Mouse (Mus musculus) spleen, embryonic (tissue): ENCODE measurements around the gene Psapl1.
"Not testable (repeated sequence)": the region's sequence is repeated elsewhere in the genome, so short reads cannot be mapped to it uniquely, and the experiment has no call there.

Experiments
- CTCF ChIA-PET: fragments of 350-600 bp; sonication (Branson Sonifier 250); formaldehyde crosslinking; loops from one replicate; lab custom pipeline; 2022; lab: Charles Lee

The Psapl1 gene

GRCm38 (mm10) chr5:36203421-36203820 lies 400 bp upstream of the Psapl1 start:
- CTCF ChIA-PET: no interaction called here

- CTCF ChIA-PET: no interaction called here
Observed at GRCm38 (mm10) chr5:36205397-36205796, 1.6 kb downstream of the Psapl1 start.

- CTCF ChIA-PET: no interaction called here
Observed at GRCm38 (mm10) chr5:36208803-36209202, 5.0 kb downstream of the Psapl1 start.

GRCm38 (mm10) chr5:36213310-36213709 lies 9.5 kb downstream of the Psapl1 start:
- CTCF ChIA-PET: no interaction called here

- CTCF ChIA-PET: no interaction called here
Observed at GRCm38 (mm10) chr5:36220105-36220504, 16.3 kb downstream of the Psapl1 start.

GRCm38 (mm10) chr5:36220626-36221025 lies 16.8 kb downstream of the Psapl1 start:
- CTCF ChIA-PET: no interaction called here

- CTCF ChIA-PET: interaction anchor here (0.6 kb wide), 1 partner anchor 172 kb away, joined by 4 read pairs; no protein-coding TSS in a partner anchor
Observed at GRCm38 (mm10) chr5:36223787-36224186, 20.0 kb downstream of the Psapl1 start.

GRCm38 (mm10) chr5:36225855-36226254 lies 22.0 kb downstream of the Psapl1 start:
- CTCF ChIA-PET: no interaction called here

GRCm38 (mm10) chr5:36226296-36226695 lies 22.5 kb downstream of the Psapl1 start:
- CTCF ChIA-PET: no interaction called here

- CTCF ChIA-PET: no interaction called here
Observed at GRCm38 (mm10) chr5:36228405-36229370, 24.9 kb downstream of the Psapl1 start.

GRCm38 (mm10) chr5:36230301-36230780 lies 26.5 kb downstream of the Psapl1 start:
- CTCF ChIA-PET: no interaction called here

GRCm38 (mm10) chr5:36237526-36237925 lies 33.7 kb downstream of the Psapl1 start:
- CTCF ChIA-PET: not testable (repeated sequence)

GRCm38 (mm10) chr5:36248022-36248421 lies 44.2 kb downstream of the Psapl1 start:
- CTCF ChIA-PET: no interaction called here

GRCm38 (mm10) chr5:36252746-36253504 lies 49.1 kb downstream of the Psapl1 start:
- CTCF ChIA-PET: no interaction called here

GRCm38 (mm10) chr5:36254642-36255516 lies 51.1 kb downstream of the Psapl1 start:
- CTCF ChIA-PET: no interaction called here
